Mouse (Mus musculus): ENCODE measurements around the gene Kcnip3. TPM values are rescaled to one million over a fixed set of nuclear protein-coding genes. Genes with fewer than 3 reads are reported as not detected.

Gene Kcnip3
- polyA plus RNA-seq, 1 experiment from 2014 or later = 1.2 TPM

- ATAC-seq (ENCODE audit: low FRiP score, low read depth) = no peak
- Histone ChIP-seq H3K4me2 (replicated peaks) (no peak overlapping the region), H3K36me3 (no peaks in the 10 kb centered on the region), H3K27ac (no peak overlapping the region), H3K4me1 (no peaks in the 10 kb centered on the region), H3K9me3 (no peaks in the 10 kb centered on the region), H3K9ac (no peak overlapping the region), H3K27me3 (no peaks in the 10 kb centered on the region), H3K4me3 (no peak overlapping the region)
- 51% methylated on average over 3 of the region's 3 CpGs for WGBS
Measured at GRCm38 (mm10) chr2:127513244-127513643, 8.7 kb downstream of the Kcnip3 start.

- ATAC-seq (ENCODE audit: low FRiP score, low read depth) = no peak
- no peaks in the 10 kb centered on the region for H3K36me3 ChIP-seq
- H3K27me3 ChIP-seq = peaks cover under 1% of the 10 kb centered on the region; the same call in 1 of the 2 replicates
- no peak overlapping the region for H3K27ac ChIP-seq
- H3K4me1 ChIP-seq = no peaks in the 10 kb centered on the region
- no peak overlapping the region for H3K4me2 ChIP-seq (replicated peaks)
- 19% methylated on average over 4 of the region's 4 CpGs for WGBS
- no peaks in the 10 kb centered on the region for H3K9me3 ChIP-seq
- H3K4me3 ChIP-seq = no peak overlapping the region
- H3K9ac ChIP-seq = no peak overlapping the region
Measured at GRCm38 (mm10) chr2:127511426-127511825, 10.5 kb downstream of the Kcnip3 start.

DNA sequence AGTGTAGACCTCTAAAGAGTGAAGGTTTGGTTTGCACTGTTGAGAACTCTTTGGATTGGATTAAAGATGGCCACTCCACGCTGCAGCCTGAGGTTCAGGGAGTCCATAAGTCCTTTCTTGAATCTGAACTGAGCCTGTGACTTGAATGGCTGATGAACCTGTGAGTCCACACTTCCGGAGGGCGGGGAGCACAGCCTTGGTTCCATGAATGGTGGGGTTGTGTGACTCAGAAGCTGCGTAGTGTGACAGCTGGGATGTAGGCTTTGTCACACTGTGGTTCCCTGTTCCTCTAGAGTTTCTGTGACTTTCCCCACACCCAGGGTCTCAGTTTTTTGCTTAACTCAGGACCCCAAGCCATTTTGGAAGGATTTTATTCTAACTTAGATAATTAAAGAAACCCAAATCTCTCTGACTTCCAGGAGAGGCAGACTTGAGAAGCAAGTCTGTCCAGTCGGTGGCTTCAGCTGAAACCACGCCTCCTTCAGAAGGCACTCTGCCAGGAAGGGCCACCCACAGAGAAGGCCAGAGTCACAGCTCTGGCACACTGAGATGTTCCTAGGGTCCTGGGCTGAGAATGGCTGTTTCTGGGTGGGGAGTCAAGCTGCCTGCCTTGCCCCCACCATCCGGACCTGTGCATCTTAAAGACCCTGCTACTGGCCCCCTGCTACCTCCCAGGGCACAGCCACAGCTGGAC lies 13.8 kb downstream of the Kcnip3 start:
- H3K9ac ChIP-seq = no peak overlapping the region
- H3K36me3 ChIP-seq = no peaks in the 10 kb centered on the region
- peaks cover 17% of the 10 kb centered on the region for H3K27me3 ChIP-seq
- no peak overlapping the region for H3K4me2 ChIP-seq (replicated peaks)
- ATAC-seq (ENCODE audit: low FRiP score, low read depth) = no peak
- H3K4me1 ChIP-seq = no peaks in the 10 kb centered on the region
- no peak overlapping the region for H3K4me3 ChIP-seq
- WGBS = 65% methylated on average over 7 of the region's 7 CpGs
- no peaks in the 10 kb centered on the region for H3K9me3 ChIP-seq
- no peak overlapping the region for H3K27ac ChIP-seq

DNA sequence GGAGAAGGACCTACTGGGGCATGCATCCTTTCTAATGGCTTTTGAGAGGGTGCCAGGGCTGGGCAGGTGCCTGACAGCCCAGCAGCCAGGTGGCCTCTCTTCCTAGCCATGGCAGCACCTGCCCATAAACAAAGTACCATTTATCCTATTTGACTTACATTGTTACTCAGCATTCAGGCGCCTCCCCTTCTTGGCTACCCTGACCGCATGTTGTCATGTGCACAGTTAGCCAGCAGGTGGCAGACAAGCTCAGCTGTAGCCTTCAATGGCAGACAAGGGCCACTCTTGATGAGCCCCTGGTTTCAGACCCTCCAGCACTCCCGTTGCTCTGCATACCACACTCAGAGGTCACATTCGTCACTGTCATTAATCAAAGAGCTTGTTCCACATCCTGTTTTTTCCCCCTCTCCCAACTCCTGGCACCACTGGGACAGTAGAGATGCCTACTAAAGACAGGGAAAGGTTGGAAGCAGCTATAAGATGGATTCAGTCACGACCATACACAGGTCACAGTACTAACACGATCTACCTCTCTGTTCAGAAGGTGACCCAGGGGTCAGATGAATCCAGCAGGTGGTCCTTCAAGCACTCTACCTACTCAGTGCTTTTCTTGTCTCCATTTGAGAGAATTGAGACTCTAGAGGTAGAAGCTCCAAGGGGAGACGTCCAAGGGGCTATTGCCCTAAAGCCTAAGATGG lies 14.7 kb downstream of the Kcnip3 start:
- Histone ChIP-seq H3K27me3 (peaks cover 19% of the 10 kb centered on the region), H3K4me3 (no peak overlapping the region), H3K27ac (no peak overlapping the region), H3K36me3 (no peaks in the 10 kb centered on the region), H3K4me2 (replicated peaks) (no peak overlapping the region), H3K4me1 (no peaks in the 10 kb centered on the region), H3K9ac (no peak overlapping the region), H3K9me3 (no peaks in the 10 kb centered on the region)
- 0 out of 2 replicates have a peak, but pooled peaks have one; percentile 48 for ATAC-seq (ENCODE audit: low FRiP score, low read depth)
- 32% methylated on average over 7 of the region's 7 CpGs for WGBS

DNA sequence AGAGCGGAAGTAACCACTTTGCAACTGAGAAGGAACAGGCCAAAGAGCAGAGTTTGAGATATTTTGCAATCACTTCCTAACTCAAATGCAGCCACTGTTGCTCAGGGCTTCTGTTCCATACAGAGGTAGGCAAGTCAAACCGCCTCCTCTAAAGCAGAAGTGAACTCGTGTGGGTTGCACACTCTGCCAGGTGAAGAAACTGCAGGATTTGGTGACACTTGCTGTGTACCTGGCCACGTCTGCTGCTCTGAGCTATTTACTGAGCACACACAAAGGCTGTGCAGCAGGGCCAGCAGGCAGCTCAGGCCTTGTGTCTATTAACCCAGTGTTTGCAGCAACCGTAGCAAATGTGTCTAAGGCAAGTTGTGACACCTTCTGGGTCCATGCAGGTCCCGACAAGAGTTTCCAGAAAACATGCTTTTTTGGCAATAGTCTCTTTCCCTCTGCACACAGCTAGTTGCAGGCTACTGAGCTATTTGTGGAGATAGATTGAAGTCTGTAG lies 15.7 kb downstream of the Kcnip3 start:
- H3K4me2 ChIP-seq (replicated peaks) = no peak overlapping the region
- H3K36me3 ChIP-seq = no peaks in the 10 kb centered on the region
- no peak overlapping the region for H3K4me3 ChIP-seq
- no peak overlapping the region for H3K27ac ChIP-seq
- ATAC-seq (ENCODE audit: low FRiP score, low read depth) = no peak
- H3K9me3 ChIP-seq = no peaks in the 10 kb centered on the region
- H3K27me3 ChIP-seq = peaks cover 25% of the 10 kb centered on the region
- WGBS = 81% methylated on average over 6 of the region's 6 CpGs
- H3K9ac ChIP-seq = no peak overlapping the region
- no peaks in the 10 kb centered on the region for H3K4me1 ChIP-seq

DNA sequence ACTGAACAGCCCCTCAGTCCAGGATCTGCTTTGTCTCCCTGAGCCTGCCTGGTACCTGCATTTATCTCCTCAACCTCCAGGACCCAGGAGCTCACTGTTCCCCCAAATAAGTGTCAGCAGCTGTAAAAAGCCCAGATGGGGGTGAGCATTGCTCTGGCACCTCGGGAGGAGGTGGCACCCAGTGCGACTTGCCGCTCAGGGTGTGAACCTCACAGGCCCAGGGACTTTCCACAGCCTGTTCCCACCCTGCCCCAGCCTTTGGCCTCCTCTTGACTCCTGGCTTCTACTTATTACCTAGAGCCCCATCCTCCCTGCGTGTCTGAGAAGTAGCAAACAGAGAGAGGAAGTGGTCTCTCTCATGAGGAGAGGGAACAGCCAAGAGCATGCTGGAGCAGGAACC lies 16.7 kb downstream of the Kcnip3 start:
- WGBS = 49% methylated on average over 4 of the region's 4 CpGs
- no peaks in the 10 kb centered on the region for H3K4me1 ChIP-seq
- no peak for ATAC-seq (ENCODE audit: low FRiP score, low read depth)
- H3K9ac ChIP-seq = no peak overlapping the region
- peaks cover 29% of the 10 kb centered on the region for H3K27me3 ChIP-seq
- no peak overlapping the region for H3K27ac ChIP-seq
- no peak overlapping the region for H3K4me2 ChIP-seq (replicated peaks)
- H3K4me3 ChIP-seq = no peak overlapping the region
- H3K9me3 ChIP-seq = no peaks in the 10 kb centered on the region
- H3K36me3 ChIP-seq = no peaks in the 10 kb centered on the region

DNA sequence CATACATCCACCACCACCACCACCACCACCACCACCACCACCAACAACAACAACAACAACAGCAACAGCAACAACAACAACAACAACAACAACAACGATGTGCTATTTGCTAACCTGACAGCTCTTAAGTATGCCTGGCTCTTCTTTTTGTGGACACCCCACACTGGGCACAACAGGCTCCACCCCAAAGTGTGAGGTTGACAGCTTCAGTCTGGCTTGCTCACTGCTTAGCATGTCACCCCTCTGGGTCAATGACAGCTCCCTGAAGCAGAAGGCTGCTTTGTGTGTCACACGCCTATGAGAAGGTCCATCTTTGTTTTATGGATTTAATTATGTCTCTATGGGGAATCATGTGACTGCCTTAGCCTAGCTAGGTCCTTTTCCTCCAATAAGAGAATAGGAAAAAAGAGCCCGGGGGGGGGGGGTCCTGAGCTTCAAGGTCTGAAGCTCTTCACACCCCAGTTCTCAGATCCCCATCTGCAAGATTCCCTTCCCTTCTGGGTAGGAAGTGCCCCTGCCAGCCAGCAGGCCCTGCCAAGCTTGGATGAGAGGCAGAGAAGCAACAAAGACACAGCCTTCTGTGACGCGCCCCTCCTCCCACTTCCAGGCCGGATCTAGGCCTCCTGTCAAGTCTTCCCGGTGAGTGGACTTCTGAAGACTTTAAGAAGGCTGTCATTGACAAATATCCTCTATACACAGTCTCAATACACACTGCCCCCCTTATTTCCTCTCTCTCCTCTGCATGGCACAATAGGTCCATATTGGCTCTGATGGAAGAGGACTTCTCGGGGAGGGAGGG lies 17.9 kb downstream of the Kcnip3 start:
- no peak for ATAC-seq (ENCODE audit: low FRiP score, low read depth)
- Histone ChIP-seq H3K27ac (no peak overlapping the region), H3K4me1 (no peaks in the 10 kb centered on the region), H3K4me3 (no peak overlapping the region), H3K4me2 (replicated peaks) (no peak overlapping the region), H3K9ac (0 out of 2 replicates have a peak overlapping the region, but pooled peaks have one; percentile 40), H3K27me3 (peaks cover 29% of the 10 kb centered on the region), H3K36me3 (no peaks in the 10 kb centered on the region), H3K9me3 (no peaks in the 10 kb centered on the region)
- WGBS = 57% methylated on average over 8 of the region's 8 CpGs

- H3K27me3 ChIP-seq = peaks cover 25% of the 10 kb centered on the region
- WGBS = 45% methylated on average over 7 of the region's 7 CpGs
Measured at GRCm38 (mm10) chr2:127501061-127501460, 20.8 kb downstream of the Kcnip3 start.

DNA sequence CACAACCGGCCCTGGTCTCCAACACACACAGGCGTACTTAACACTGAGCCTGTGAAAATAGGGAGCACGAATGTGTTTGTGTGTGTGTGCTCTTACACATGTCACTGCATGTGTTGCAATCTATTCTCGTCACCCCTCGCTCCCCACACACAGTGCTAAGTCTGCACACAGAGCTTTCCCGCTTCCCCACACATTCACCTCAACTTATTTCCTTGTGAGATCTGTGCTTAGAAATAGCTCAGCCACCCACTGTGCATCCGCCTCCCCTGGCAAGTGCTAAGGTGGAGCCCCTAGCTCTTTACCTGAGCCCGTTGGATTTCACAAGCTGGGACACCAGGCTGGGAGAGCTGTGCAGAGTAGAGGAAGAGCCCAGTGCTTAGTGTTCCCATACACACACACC lies 23.1 kb downstream of the Kcnip3 start:
- 75% methylated on average over 8 of the region's 8 CpGs for WGBS
- Histone ChIP-seq H3K9me3 (no peaks in the 10 kb centered on the region), H3K4me1 (0 out of 2 replicates have a peak, but pooled peaks cover 3% of the 10 kb centered on the region), H3K27ac (no peak overlapping the region), H3K36me3 (no peaks in the 10 kb centered on the region), H3K4me2 (replicated peaks) (no peak overlapping the region), H3K9ac (no peak overlapping the region), H3K4me3 (no peak overlapping the region), H3K27me3 (peaks cover 13% of the 10 kb centered on the region; the same call in 1 of the 2 replicates)
- ATAC-seq (ENCODE audit: low FRiP score, low read depth) = no peak

More at GRCm38 (mm10) chr2:127501061-127501460, 20.8 kb downstream of the Kcnip3 start:
- Histone ChIP-seq H3K4me3 (no peak overlapping the region), H3K36me3 (no peaks in the 10 kb centered on the region), H3K9ac (no peak overlapping the region), H3K27ac (no peak overlapping the region), H3K4me2 (replicated peaks) (no peak overlapping the region), H3K9me3 (no peaks in the 10 kb centered on the region), H3K4me1 (0 out of 2 replicates have a peak, but pooled peaks cover 3% of the 10 kb centered on the region)
- 0 out of 2 replicates have a peak, but pooled peaks have one; percentile 13 for ATAC-seq (ENCODE audit: low FRiP score, low read depth)

- Histone ChIP-seq H3K4me2 (replicated peaks) (no peak overlapping the region), H3K9ac (no peak overlapping the region), H3K27ac (no peak overlapping the region), H3K36me3 (no peaks in the 10 kb centered on the region), H3K9me3 (no peaks in the 10 kb centered on the region), H3K27me3 (peaks cover 11% of the 10 kb centered on the region; the same call in 1 of the 2 replicates), H3K4me1 (0 out of 2 replicates have a peak, but pooled peaks cover 3% of the 10 kb centered on the region), H3K4me3 (no peak overlapping the region)
- ATAC-seq (ENCODE audit: low FRiP score, low read depth) = no peak
- WGBS = 40% methylated on average over 1 of the region's 1 CpGs
Measured at GRCm38 (mm10) chr2:127496321-127496720, 25.6 kb downstream of the Kcnip3 start.

GRCm38 (mm10) chr2:127484476-127485170 lies 37.3 kb downstream of the Kcnip3 start:
- ATAC-seq (ENCODE audit: low FRiP score, low read depth) = peak; percentile 58
- peak overlapping the region; percentile 43 for H3K9ac ChIP-seq
- peaks cover 66% of the 10 kb centered on the region for H3K27me3 ChIP-seq

More at GRCm38 (mm10) chr2:127484476-127485170, 37.3 kb downstream of the Kcnip3 start:
- peaks cover 36% of the 10 kb centered on the region for H3K4me1 ChIP-seq
- peak overlapping the region; percentile 31 for H3K4me3 ChIP-seq
- WGBS = 6% methylated on average over 19 of the region's 19 CpGs
- H3K4me2 ChIP-seq (replicated peaks) = peak overlapping the region; percentile 59
- no peaks in the 10 kb centered on the region for H3K36me3 ChIP-seq
- no peaks in the 10 kb centered on the region for H3K9me3 ChIP-seq
- H3K27ac ChIP-seq = no peak overlapping the region

Data from limb, embryonic 13.5 days (tissue).